In genomic region chr13:98356176-98356972, GRCm38 (mm10) we compare ENCODE assay signal across 9 mouse cellular contexts. TPM values are rescaled to one million over a fixed set of nuclear protein-coding genes. Genes with fewer than 3 reads are reported as not detected.
DNase-seq lines count a peak whose midpoint lies in the region; ATAC-seq lines count a peak whose summit lies in the region.
"Had no signal": no experiment of that assay in that cellular context is flagged by ENCODE, and none has a peak within 500 bp of the region (broad histone marks: within the 10 kb centered on the region; RNA-seq: fewer than 3 reads in every experiment).

No protein-coding gene starts in this region.

- H3K4me3 ChIP-seq in heart, embryonic 12.5 days, result peak overlapping the region; percentile 58
- H3K4me3 ChIP-seq in hindbrain, embryonic 14.5 days (replicated peaks; ENCODE audit: low read length), result peak overlapping the region; percentile 34
- peak overlapping the region; percentile 37 for H3K4me3 ChIP-seq in midbrain, embryonic 15.5 days

- H3K4me1 ChIP-seq in heart, embryonic 12.5 days (replicated peaks), result peaks cover 24% of the 10 kb centered on the region
- peaks cover 5% of the 10 kb centered on the region; the same call in 1 of the 2 replicates for H3K4me1 ChIP-seq in hindbrain, embryonic 14.5 days (replicated peaks; ENCODE audit: control insufficient read depth, insufficient read depth, low read length)
- H3K4me1 ChIP-seq in midbrain, embryonic 15.5 days, result peaks cover 27% of the 10 kb centered on the region

- H3K27ac ChIP-seq in heart, embryonic 12.5 days (ENCODE audit: poor library complexity, severe bottlenecking), result no peak overlapping the region
- no peak overlapping the region for H3K27ac ChIP-seq in hindbrain, embryonic 14.5 days
- H3K27ac ChIP-seq in midbrain, embryonic 15.5 days, result no peak overlapping the region

- ATAC-seq in heart, embryonic 12.5 days (ENCODE audit: insufficient number of reproducible peaks, low FRiP score), result no peak
- ATAC-seq in hindbrain, embryonic 14.5 days (ENCODE audit: low FRiP score), result no peak
- no peak for ATAC-seq in midbrain, embryonic 15.5 days (replicated peaks)

- no peak overlapping the region for H3K9ac ChIP-seq in heart, embryonic 12.5 days
- no peak overlapping the region; the same call in 1 of the 2 replicates for H3K9ac ChIP-seq in hindbrain, embryonic 14.5 days
- no peak overlapping the region for H3K9ac ChIP-seq in midbrain, embryonic 15.5 days

- peak overlapping the region; percentile 76 for H3K4me2 ChIP-seq in heart, embryonic 12.5 days
- no peak overlapping the region for H3K4me2 ChIP-seq in hindbrain, embryonic 14.5 days (replicated peaks)
- H3K4me2 ChIP-seq in midbrain, embryonic 15.5 days, result peak overlapping the region; percentile 57; the same call in 1 of the 2 replicates

- no peaks in the 10 kb centered on the region for H3K9me3 ChIP-seq in heart, embryonic 12.5 days (replicated peaks)
- H3K9me3 ChIP-seq in hindbrain, embryonic 14.5 days (ENCODE audit: control insufficient read depth, low read length), result no peaks in the 10 kb centered on the region
- no peaks in the 10 kb centered on the region for H3K9me3 ChIP-seq in midbrain, embryonic 15.5 days

- no peaks in the 10 kb centered on the region for H3K36me3 ChIP-seq in heart, embryonic 12.5 days
- no peaks in the 10 kb centered on the region for H3K36me3 ChIP-seq in hindbrain, embryonic 14.5 days (replicated peaks; ENCODE audit: control insufficient read depth, insufficient read depth)
- H3K36me3 ChIP-seq in midbrain, embryonic 15.5 days (replicated peaks), result no peaks in the 10 kb centered on the region

- peaks cover 87% of the 10 kb centered on the region for H3K27me3 ChIP-seq in heart, embryonic 12.5 days (replicated peaks)
- H3K27me3 ChIP-seq in hindbrain, embryonic 14.5 days (ENCODE audit: control insufficient read depth, insufficient read depth, low read length), result peaks cover 86% of the 10 kb centered on the region
- peaks cover 71% of the 10 kb centered on the region for H3K27me3 ChIP-seq in midbrain, embryonic 15.5 days (replicated peaks)

- no peak for DNase-seq in heart, postnatal 10 days
- DNase-seq in embryo, embryonic 9.5 days (ENCODE audit: extremely low spot score), result peak; percentile 29
- DNase-seq in hindbrain, embryonic 14.5 days (ENCODE audit: low spot score), result peak; percentile 59
- DNase-seq in adrenal gland, adult 18-20 months (ENCODE audit: low spot score in 2 of 2), result no peak
- DNase-seq in left cerebral cortex, postnatal 25 days (ENCODE audit: low spot score in 2 of 2), result no peak
- no peak for DNase-seq in left cerebral cortex, postnatal 4 days

- intact Hi-C loops in heart, postnatal 10 days (cut with DNase I), result no loop called here
- intact Hi-C loops in left cerebral cortex, postnatal 25 days (cut with DNase I), result no loop called here
- intact Hi-C loops in left cerebral cortex, postnatal 4 days (cut with DNase I), result no loop called here

- 6% methylated on average over 9 of the region's 9 CpGs for WGBS in heart, embryonic 12.5 days
- 3% methylated on average over 9 of the region's 9 CpGs for WGBS in hindbrain, embryonic 14.5 days
- WGBS in midbrain, embryonic 15.5 days, result 5% methylated on average over 9 of the region's 9 CpGs

RNA-seq across cellular contexts. Expression of gene Foxd1, which starts 2.3 kb away (rescaled TPM):
- polyA plus RNA-seq in heart, embryonic 12.5 days (2016; fragmentation: Nextera tagmentation; extraction: Ambion mirVana), result 0.03 and 0.06 TPM in 2 replicates
- under 1 TPM; 0.17 to 0.25 TPM for total RNA-seq in heart, postnatal 10 days (2021)
- 0.89 and 1.1 TPM in 2 replicates for polyA plus RNA-seq in hindbrain, embryonic 14.5 days (2014; fragmentation: Nextera tagmentation; extraction: Ambion mirVana)
- 0.89 and 1.0 TPM in 2 replicates for polyA plus RNA-seq in midbrain, embryonic 15.5 days (2015; fragmentation: Nextera tagmentation; extraction: Ambion mirVana)
- under 1 TPM; 0.50 to 0.54 TPM for total RNA-seq in adrenal gland, adult 18-20 months (2021)
- total RNA-seq in left cerebral cortex, postnatal 25 days (2021), result 1 to 10 TPM in 1 of 2 experiments, under 1 TPM in 1; 0.92 to 1.6 TPM
- total RNA-seq in left cerebral cortex, postnatal 4 days (2021), result 1 to 10 TPM; 2.2 to 2.3 TPM
- polyA plus RNA-seq: small intestine, adult 2 months had no signal

RNA-seq across cellular contexts. Expression of gene Btf3, which starts 39.6 kb away (rescaled TPM):
- polyA plus RNA-seq in heart, embryonic 12.5 days (2016; fragmentation: Nextera tagmentation; extraction: Ambion mirVana), result 474 and 476 TPM in 2 replicates
- 100 to 1,000 TPM; 260 to 270 TPM for total RNA-seq in heart, postnatal 10 days (2021)
- 498 and 539 TPM in 2 replicates for polyA plus RNA-seq in hindbrain, embryonic 14.5 days (2014; fragmentation: Nextera tagmentation; extraction: Ambion mirVana)
- polyA plus RNA-seq in midbrain, embryonic 15.5 days (2015; fragmentation: Nextera tagmentation; extraction: Ambion mirVana), result 426 and 445 TPM in 2 replicates
- 100 to 1,000 TPM; 298 to 383 TPM for total RNA-seq in adrenal gland, adult 18-20 months (2021)
- total RNA-seq in left cerebral cortex, postnatal 25 days (2021), result 100 to 1,000 TPM; 173 TPM
- total RNA-seq in left cerebral cortex, postnatal 4 days (2021), result 100 to 1,000 TPM; 307 to 340 TPM

Comparison
In these comparisons a context has a peak if more than half of its experiments do, and no peak if none do; other contexts are left out.
1. DNase-seq: peak in embryo, embryonic 9.5 days (single experiment) and hindbrain, embryonic 14.5 days (single experiment); none in heart, postnatal 10 days (0 of 2), adrenal gland, adult 18-20 months (0 of 2), left cerebral cortex, postnatal 25 days (0 of 2) and left cerebral cortex, postnatal 4 days (single experiment).
2. Peak in every context shown above with its lines, with median percentiles within 50 percentile points of each other: H3K4me3 ChIP-seq.